Mouse (Mus musculus) embryo, embryonic 9.5 days (tissue): Measurements from ENCODE around the gene Fam160b1.

Experiments used
- DNase-seq: peaks from one replicate; pipeline ENCODE4 v3.0.0-alpha.2; 2017; ENCODE audit errors: extremely low spot score

Gene Fam160b1

DNA sequence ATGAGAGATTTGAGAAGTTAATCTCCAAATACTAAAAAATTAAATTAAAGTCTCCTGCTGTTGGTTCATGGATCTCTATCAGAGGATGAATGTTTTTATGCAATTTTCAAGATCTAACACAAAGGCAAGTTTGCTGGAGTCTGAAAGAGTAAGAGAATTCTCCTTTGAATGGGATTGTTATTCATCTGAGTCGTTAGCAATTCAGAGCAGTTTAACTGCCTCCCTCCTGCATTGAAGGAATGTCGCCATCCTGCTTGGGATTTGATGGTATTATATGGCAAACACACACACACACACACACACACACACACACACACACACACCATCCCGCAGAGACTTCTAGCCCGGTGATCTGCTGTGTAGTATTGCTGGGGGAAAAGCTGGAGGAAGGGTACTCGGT, 6.1 kb downstream of the Fam160b1 start:
- DNase-seq = no peak

DNA sequence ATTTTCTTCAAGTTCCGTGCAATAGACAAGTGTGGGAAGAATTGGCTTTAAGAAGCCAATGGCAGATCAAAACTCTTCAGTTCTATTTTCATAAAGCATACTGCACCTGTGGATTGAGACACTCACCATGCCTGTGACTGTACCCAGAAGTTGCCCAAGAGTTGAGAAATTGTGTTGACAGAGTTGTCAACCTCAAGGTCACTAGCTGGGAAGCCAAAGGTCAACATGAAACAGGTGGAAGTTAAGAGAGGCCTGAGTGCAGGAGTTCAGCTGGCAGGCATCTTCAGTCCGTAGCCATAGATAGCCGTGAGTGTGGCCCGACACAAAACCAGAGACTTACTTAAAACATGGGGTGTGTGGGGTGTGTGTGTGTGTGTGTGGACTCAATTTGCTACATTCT, 6.7 kb downstream of the Fam160b1 start:
- DNase-seq = no peak

DNA sequence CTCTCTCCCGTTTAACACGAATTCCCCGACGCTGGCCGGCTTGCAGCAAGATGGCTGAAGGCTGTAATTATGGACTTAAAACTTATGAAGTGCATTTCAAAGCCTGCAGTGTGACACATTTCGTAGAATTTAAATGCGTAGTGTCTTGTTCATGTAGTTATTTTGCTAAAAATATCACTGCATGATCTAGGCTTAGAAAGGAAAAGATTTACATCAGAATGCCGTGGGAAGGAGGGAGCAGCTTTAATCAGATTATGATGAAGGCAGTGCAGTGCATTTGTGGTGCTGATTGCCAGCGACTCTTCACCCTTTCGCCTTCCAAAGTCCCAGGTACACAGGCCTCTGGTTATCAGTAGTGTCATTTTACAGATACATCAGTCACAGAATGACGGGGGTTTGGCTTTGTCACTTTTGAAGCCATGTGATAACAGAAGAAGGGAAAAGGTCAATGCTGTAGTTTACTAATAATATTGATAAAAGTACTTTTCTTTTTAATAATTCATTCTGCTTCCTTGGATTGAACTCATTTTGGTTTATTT, 7.4 kb downstream of the Fam160b1 start:
- no peak for DNase-seq

DNA sequence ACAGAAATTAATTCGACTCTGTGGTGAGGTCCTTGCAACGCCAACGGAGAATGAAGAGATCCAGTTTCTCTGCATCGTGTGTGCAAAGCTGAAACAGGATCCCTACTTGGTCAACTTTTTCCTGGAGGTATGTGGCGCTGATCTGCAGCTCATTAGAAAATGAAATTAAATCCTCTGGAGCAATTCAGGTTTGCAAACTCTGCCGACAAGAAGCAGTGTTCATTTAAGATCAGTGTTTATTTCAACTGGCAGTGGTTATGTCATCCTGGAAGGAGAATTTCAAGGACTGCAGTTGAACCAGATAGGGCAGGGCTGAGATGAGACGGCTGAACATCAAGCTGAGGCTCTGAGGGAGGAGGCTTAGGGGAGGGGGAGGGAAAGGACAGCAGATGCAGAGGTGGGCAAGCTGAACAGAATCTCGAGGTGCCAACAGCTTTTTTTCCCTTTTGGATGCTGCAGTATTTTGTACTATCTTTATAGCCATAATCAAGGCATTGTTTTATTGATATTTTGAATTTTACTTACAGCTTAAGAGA, 12.9 kb downstream of the Fam160b1 start:
- no peak for DNase-seq

DNA sequence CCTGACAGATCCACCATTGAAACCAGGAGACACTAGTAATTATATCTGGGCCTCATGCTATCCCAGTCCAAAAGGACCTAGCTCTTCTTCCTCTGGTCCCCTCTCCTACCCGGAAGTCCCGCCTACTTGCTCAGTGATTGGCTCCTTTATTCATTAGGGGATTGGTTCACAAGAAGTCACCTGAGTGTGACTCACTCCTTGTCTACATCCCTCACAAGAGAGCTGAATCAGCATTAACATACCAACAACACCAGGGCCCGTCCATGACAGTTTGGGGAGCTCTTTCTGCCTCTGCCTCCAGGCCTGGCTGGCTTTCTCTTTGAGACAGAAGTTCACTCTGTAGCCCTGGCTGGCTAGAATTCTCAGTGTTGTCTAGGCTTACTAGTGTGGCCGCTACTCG, 14.7 kb downstream of the Fam160b1 start:
- no peak for DNase-seq

DNA sequence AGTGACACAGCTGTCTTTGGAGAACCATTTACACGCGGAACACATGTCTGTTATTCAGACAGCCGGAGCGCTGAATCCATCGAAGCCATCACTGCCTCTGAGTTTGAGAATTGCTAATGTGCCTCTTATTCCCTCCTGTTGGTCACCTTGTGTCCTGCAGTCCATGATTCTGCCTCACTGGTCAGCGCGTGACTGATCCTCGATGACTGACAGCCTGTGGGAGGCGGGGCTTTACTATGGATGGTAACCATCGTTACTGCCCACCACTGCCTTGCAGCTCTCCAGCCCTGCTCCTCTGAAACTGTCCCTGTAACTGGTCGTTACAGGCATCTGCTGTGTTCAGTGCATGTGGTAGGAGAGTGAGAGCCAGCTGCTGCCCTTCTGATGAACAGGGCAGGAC, 15.3 kb downstream of the Fam160b1 start:
- DNase-seq = no peak

DNA sequence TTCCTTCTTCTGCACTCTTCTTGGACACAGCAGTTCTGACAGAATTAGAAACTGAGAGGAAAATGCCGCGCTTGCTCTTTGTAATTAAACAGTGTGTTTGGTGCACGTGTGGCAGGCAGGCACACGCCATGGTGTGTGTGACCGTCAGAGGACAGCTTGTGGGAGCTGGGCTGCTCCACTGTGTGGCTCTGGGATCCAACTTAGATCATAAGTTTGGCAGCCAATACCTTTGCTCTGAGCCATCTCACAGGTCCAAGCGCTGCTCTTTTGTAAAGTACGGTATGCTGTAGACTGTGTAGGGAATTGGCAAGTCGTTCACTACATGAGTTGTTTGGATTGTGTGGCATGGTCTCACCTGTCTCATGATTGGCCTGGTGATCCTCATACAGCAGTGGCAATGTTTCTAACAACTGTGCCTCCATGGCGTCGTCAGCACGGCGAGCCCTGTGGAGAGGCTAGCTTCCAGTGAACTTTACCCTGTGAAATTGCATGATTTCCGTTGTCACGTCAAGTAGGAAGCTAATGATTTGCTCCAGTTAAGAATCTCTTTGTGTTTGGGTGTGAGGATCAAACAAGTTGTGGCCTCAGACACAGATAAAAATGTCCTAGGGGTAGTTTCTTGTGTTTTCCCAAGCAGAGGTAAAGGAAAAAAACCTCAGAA, 16.7 kb downstream of the Fam160b1 start:
- DNase-seq = no peak

DNA sequence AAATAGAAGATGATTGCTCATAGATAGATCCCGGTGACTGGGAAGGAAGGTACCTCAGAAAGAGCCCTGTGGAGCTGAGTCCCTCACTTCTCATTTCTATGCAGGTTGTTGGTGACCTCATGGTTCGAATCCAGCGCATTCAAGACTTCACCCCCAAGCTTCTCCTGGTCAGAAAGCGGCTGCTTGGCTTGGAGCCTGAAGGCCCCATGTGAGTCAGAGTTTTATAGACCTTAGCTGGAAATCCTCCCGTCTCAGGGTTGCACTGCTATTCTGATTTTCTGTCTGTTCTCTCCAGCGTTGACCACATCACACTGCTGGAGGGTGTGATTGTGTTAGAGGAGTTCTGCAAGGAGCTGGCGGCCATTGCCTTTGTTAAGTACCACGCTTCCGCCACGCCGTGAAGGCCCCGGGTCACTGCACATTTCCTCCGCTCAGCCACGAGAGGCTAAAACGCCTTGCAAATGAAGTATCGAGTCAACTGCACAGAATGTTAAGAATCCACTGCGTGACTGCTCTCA, 25.8 kb downstream of the Fam160b1 start:
- no peak for DNase-seq

DNA sequence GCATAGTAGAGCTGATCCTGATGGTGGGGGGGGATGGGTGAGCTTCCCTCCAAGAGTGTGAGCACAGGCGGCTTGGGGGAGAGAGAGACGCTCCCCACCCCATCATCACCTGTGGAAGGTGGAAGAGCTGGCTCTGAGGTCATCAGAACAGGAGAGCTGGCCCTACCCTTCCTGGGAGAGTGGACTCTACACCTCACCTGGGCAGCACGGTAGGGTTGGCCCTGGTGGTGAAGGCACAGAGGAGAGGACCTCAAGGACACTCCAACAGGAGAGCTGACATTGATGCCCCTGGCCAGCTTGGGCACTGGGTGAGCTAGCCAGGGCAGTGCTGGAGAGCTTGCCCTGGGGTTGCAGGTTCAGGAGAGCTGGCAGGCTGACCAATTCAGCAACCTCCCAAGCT, 31.1 kb downstream of the Fam160b1 start:
- no peak for DNase-seq

DNA sequence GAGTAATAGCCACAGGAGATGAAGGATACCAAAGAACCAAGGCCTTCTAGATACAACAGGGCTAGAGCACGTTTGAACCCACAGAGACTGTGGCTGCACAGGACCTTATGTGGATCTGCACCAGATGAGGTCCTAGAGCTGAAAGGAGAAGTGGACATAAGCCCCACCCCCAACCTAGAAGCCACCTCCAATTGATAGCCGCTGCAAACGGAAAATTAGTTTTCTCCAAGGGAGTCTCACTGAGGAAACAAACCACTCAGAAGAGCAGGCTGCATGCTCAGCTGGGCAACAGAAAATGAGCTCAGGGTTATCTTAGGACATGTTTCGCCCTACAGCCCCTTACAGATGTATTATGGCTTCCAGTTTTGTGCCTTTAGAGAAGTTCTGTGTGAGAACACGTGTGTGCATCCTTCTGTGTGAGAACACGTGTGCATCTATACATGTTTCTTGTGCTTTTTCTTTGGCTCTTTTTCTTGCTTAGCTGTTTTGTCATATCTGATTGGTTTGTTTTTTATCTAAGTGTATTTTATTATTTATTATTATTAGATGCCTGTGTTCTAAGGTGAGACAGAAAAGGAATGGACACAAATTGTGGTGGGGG, 33.0 kb downstream of the Fam160b1 start:
- no peak for DNase-seq

DNA sequence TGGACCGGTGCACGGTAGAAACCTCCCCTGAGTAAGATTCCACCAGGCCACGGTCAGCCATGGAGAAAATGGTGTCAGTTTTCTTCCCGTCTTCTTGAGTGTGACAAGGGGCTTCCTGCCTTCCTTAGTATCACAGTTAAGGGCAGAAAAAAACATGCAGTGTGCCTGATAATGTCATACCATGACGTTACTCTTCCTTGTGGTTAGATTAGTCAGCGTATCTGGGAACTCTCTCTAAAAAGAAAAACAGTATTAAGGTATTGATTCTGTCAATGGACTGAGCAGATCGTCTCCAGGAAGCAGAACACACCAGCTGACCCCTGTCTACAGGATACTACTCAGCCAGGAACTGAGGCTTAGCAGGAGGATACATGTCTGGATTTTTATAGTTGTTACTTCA, 36.1 kb downstream of the Fam160b1 start:
- DNase-seq = no peak

DNA sequence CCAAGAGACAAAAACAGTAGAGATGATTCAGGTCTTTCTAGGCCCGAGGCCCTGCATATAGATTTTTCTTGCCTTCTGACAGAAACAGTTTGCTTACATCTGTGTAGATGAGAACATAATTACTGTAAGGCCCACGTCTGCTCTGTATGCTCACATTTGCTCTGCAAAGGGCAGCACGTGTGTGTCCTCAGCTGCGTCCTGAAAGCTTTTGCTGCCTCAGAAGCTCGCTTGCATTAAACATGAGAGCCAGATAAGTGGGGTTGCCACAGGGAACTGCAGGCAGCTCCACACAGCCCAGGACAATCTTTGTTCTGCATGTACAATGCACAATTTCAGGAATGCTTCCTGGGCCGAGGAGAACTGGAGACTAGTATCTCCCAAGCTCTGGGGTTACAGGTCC, 41.9 kb downstream of the Fam160b1 start:
- DNase-seq = no peak

DNA sequence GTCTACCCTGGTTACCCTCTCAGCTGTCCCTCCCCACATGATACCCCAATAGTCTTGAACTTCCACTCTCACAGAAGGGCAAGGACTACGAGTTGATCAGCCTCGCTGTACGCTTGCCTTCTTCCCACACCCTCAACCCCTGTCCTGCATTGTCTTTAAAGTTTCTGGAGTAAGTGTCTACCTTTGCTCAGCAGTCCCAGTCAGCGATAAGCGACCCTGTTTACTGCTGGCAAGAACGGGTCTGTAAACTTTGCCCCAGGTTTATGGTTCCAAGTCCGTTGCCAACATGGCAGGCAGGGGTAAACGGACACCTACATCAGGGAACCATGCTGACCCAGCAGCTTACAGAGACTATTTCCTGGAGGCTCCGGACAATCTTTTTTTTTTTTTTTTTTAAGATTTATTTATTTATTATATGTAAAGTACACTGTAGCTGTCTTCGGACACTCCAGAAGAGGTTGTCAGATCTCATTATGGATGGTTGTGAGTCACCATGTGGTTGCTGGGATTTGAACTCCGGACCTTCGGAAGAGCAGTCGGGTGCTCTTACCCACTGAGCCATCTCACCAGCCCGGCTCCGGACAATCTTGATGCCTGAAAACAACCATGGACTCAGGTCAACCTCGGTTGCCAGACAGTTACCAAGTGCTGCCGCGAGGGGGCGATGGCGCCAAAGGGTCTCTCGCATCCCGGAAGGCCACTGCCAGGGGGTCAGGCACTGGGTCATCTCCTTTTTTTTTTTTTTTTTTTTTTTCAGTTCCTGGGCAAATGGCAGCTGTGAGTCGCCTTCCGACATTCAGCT, 43.4 kb downstream of the Fam160b1 start:
- peak; percentile 94 for DNase-seq

DNA sequence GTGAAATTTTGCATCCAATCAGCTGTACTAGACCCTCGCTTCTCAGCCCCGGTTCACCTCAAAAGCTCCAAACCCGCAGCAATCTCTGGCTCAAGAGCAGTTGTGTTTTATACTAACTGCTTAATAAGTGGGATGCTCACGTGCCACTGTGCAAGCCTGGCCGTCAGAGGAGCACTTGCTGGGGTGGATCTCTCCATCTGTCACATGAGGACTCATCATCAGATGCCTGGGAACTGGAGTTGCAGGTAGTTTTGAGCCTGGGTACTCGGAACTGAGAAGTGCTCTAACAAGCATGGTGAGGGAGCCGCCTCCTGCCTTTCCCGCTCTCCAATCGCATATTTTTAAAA, 44.0 kb downstream of the Fam160b1 start:
- DNase-seq = no peak

DNA sequence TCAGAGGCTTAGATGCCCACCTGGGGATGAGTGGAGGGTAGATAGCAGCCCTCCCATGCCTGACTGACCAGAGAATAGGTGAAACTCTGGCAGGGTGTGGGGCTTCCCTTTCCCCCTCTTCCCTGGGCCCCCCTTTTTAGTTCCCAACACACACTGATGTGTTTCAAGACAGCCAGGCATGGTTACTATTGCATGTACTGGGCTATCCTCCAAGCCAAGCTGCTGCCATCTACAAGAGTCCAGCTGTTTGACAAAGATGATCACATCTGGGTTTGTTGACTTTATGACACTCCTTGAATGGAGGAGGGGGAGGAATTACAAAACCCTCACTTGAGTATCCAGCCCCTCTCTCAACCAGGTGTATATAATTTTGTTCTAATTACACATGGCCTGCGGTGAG, 47.5 kb downstream of the Fam160b1 start:
- DNase-seq = no peak

DNA sequence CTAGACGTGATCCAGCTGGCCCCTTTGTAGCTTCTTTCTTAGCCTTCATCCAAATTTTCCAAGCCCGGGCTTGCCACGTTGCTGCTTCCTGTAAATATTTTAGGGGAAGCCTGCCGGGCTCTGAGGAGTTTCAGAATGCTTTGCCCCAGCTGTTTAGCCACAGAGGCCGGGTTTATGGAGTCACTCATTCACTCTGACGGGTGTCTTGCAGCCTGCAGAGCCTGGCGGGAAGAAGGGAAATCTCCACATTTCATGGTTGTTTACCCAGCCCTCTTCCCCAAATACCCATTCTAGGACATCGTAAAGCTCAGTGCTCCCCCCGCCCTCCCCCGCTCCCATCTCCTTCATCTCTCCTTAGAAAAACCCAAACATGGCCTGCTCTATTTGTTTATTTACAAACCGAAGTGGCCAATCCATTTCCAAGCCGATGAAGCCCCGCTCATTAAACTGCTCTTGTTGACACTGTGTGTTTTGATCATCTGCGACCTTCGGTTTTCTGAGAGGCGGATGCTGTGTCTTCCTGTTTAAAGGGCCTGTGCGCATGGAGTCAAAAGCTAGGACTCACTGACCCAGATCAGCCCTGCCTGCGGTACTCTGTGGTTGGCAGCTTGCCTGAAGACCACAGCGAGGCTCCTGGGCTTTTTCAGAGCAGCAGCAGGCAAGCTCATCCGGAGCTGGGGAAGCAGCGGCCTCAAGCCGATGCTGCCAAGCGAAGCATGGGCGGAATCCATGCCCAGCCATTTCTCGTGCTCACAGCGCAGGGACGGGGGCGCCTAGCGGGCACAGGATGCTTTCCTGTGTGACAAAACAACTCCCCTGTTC, 51.1 kb downstream of the Fam160b1 start:
- DNase-seq = peak; percentile 60

DNA sequence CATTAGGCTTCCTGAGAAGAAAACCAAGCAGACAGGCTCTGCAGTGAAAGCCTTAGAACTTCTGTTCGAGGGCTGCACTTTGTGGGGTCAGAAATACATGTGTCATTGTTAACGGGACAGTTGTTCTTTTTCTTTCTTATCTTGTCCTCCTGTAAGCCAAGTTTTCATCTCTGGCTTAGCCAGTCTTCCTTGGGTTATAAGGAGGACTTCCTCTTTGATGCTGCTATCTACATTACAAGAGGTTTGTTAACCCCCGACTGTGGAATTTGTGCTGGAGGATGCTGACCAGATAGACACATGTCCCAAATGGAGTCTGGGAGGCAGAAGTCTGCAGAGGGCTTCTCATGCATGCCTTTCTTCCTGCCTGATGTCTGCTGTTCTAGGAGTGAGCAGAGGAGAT, 52.7 kb downstream of the Fam160b1 start:
- no peak for DNase-seq

DNA sequence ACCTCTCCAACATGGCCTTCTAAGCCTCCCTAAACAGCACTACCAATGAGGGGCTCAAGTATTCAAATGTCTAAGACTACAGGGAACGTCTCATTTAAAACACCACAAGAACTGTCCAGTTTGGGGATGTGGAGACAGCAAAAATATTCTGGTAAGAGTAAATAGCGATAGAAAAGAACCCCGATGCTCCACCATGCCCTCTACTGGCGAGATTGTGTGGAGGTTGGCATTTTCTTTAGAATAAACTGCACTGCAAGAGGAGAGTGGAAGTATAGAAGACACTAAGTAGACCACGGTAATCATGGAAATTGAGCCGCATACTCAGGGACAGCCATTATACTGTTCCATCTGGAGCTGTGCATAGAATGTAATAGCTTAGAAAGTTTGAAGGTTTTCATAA, 53.4 kb downstream of the Fam160b1 start:
- no peak for DNase-seq

DNA sequence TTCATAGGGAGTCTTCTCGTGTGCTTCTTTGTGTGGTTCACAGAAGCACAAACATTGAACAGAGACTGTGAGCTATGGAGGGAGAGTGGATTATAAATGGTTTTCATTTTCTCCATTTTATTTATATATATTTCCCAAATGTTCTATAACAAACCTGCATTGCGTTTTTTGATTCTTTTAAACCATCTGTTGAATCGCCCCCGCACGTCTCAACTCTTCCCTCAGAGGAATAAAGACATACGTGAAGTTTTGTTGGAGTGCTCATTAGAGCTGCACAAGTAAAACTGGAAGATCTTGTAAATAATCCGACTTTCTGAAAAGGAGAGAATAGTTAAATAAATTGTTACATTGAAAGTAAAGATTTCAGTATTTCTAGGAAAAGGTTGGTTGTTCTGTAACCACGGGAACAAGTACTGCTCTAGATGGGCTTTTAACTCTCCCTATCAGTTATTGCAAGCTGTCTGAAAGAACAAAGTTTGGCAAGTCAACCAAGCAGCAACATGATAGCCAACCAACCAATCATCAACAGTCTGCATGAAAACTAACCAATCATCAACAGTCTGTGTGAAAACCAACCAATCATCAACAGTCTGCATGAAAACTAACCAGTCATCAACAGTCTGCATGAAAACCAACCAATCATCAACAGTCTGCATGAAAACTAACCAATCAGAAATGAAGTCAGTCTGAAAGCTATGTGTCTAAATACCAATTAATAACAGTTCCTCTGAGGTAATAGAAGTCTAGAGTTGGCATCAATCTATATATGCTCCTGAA, 54.7 kb downstream of the Fam160b1 start:
- no peak for DNase-seq

DNA sequence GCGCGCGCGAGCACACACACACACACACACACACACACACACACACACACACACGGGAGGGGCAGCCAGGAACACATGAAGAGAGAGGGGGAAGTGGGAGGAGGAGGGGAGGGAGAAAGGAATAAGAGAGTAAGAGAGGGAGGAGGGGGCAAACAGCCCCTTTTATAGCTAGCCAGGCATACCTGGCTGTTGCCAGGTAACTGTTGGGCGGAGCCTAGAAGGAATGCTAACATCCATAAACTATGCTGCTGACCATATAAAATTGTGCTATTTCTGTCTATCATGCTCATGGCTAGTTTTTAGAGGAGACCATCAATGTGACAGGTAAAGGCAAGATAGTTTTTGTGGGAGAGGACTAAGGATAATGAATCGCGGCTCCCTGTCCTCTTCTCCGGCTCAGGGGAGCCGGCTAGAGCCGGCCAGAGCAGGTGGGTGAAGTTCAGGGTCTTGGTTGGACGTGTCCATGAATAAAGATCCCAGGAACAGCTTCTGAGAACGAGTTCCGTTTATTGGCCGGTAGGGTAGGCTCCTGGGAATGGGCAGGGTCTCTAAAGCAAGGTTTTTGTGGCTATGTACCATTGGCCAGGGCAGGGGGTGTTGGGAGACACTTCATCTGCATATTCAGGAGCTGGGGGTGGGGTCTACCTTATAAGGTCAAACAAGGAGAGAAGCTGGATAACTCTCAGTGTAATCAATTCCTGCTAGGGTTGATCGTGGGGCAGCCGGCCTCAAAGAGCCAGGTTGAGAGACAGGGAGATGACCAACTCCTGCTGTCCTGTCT, 57.5 kb downstream of the Fam160b1 start:
- peak; percentile 63 for DNase-seq
